8 mouse cellular contexts compared by ENCODE assay signal in genomic region chr1:178320723-178321590, GRCm38 (mm10). TPM values are rescaled to one million over a fixed set of nuclear protein-coding genes. Genes with fewer than 3 reads are reported as not detected.
A peak's percentile ranks its signal among the peaks of the same experiment; 100 is the strongest.
DNase-seq lines count a peak whose midpoint lies in the region; ATAC-seq and TF ChIP-seq lines count a peak whose summit lies in the region.

No protein-coding gene starts in this region.

- no peaks in the 10 kb centered on the region for H3K9me3 ChIP-seq in heart, embryonic 11.5 days (replicated peaks; ENCODE audit: control insufficient read depth, low read length)
- no peaks in the 10 kb centered on the region for H3K9me3 ChIP-seq in heart, postnatal 0 days (replicated peaks; ENCODE audit: control insufficient read depth, low read length)
- no peaks in the 10 kb centered on the region for H3K9me3 ChIP-seq in midbrain, embryonic 11.5 days (ENCODE audit: control insufficient read depth, low read length)

- 0 out of 2 replicates have a peak, but pooled peaks cover 10% of the 10 kb centered on the region for H3K4me1 ChIP-seq in heart, embryonic 11.5 days (ENCODE audit: control insufficient read depth, insufficient read depth, low read length)
- peaks cover 16% of the 10 kb centered on the region for H3K4me1 ChIP-seq in heart, postnatal 0 days (ENCODE audit: control insufficient read depth, insufficient read depth)
- H3K4me1 ChIP-seq in midbrain, embryonic 11.5 days (ENCODE audit: control insufficient read depth, insufficient read depth, low read length): peaks cover 18% of the 10 kb centered on the region

- peak overlapping the region; percentile 100 for H3K27ac ChIP-seq in heart, embryonic 11.5 days (ENCODE audit: low read depth, low read length)
- peak overlapping the region; percentile 97 for H3K27ac ChIP-seq in heart, postnatal 0 days (ENCODE audit: low read depth)
- H3K27ac ChIP-seq in midbrain, embryonic 11.5 days (ENCODE audit: low read depth, low read length): 0 out of 2 replicates have a peak overlapping the region, but pooled peaks have one; percentile 12

- H3K27me3 ChIP-seq in heart, embryonic 11.5 days (ENCODE audit: control insufficient read depth, insufficient read depth, low read length): no peaks in the 10 kb centered on the region
- no peaks in the 10 kb centered on the region for H3K27me3 ChIP-seq in heart, postnatal 0 days (ENCODE audit: control insufficient read depth, insufficient read depth, low read length)
- no peaks in the 10 kb centered on the region for H3K27me3 ChIP-seq in midbrain, embryonic 11.5 days (ENCODE audit: control insufficient read depth, insufficient read depth, low read length)

- no peak for TF ChIP-seq CTCF in heart, postnatal 0 days (IDR thresholded peaks at IDR 0.05; ENCODE audit: low read depth)

- whole genome bisulfite sequencing in heart, embryonic 11.5 days (ENCODE audit: insufficient replicate concordance): 46% methylated on average over 5 of the region's 5 CpGs
- WGBS in heart, postnatal 0 days: 26% methylated on average over 5 of the region's 5 CpGs
- 57% methylated on average over 5 of the region's 5 CpGs for WGBS in midbrain, embryonic 11.5 days

- no peak for DNase-seq in heart, adult 9 months (ENCODE audit: low spot score in 2 of 2)
- peak; percentile 21 for DNase-seq in T-cell, adult 2 months (ENCODE audit: low spot score)
- DNase-seq in heart, postnatal 0 days (ENCODE audit: low spot score): peak; percentile 37
- no peak for DNase-seq in midbrain, embryonic 11.5 days (ENCODE audit: low spot score, missing footprints)
- no peak for DNase-seq in right cerebral cortex, postnatal 25 days
- no peak for DNase-seq in frontal cortex, postnatal 10 days (ENCODE audit: low spot score in 2 of 2)
- no peak for DNase-seq in left cerebral cortex, adult 9 months (ENCODE audit: low spot score in 2 of 2)

- TF ChIP-seq EP300 in heart, postnatal 0 days (IDR thresholded peaks at IDR 0.05; ENCODE audit: low read depth): no peak

- peaks cover 18% of the 10 kb centered on the region for H3K36me3 ChIP-seq in heart, embryonic 11.5 days (ENCODE audit: control insufficient read depth, insufficient read depth, low read length)
- H3K36me3 ChIP-seq in heart, postnatal 0 days (replicated peaks; ENCODE audit: control insufficient read depth, insufficient read depth, low read length): peaks cover 44% of the 10 kb centered on the region
- peaks cover 15% of the 10 kb centered on the region; the same call in 1 of the 2 replicates for H3K36me3 ChIP-seq in midbrain, embryonic 11.5 days (ENCODE audit: control insufficient read depth, insufficient read depth, low read length)

- peak overlapping the region; percentile 96; the same call in 1 of the 2 replicates for H3K9ac ChIP-seq in heart, embryonic 11.5 days (ENCODE audit: low read depth, low read length)
- H3K9ac ChIP-seq in heart, postnatal 0 days (replicated peaks; ENCODE audit: low read depth, low read length): peak overlapping the region; percentile 84
- H3K9ac ChIP-seq in midbrain, embryonic 11.5 days (ENCODE audit: low read length): peak overlapping the region; percentile 98; the same call in 1 of the 2 replicates

- ATAC-seq in heart, embryonic 11.5 days (replicated peaks; ENCODE audit: insufficient number of reproducible peaks, low FRiP score, low TSS enrichment): no peak
- no peak for ATAC-seq in heart, postnatal 0 days (ENCODE audit: insufficient read depth, low read depth)
- ATAC-seq in midbrain, embryonic 11.5 days (ENCODE audit: low FRiP score): no peak

- peak overlapping the region; percentile 74 for H3K4me2 ChIP-seq in heart, embryonic 11.5 days
- H3K4me2 ChIP-seq in heart, postnatal 0 days (ENCODE audit: low read depth, low read length): peak overlapping the region; percentile 73
- peak overlapping the region; percentile 87 for H3K4me2 ChIP-seq in midbrain, embryonic 11.5 days

- H3K4me3 ChIP-seq in heart, embryonic 11.5 days (ENCODE audit: low read depth, low read length): peak overlapping the region; percentile 59
- peak overlapping the region; percentile 71 for H3K4me3 ChIP-seq in heart, postnatal 0 days (ENCODE audit: low read depth, low read length)
- peak overlapping the region; percentile 49 for H3K4me3 ChIP-seq in midbrain, embryonic 11.5 days (ENCODE audit: low read depth, low read length)

RNA-seq across cellular contexts. Expression of gene Cox20, which starts 2.0 kb away (rescaled TPM):
- 174 and 178 TPM in 2 replicates for polyA plus RNA-seq in heart, embryonic 11.5 days (2014; fragmentation: Nextera tagmentation; extraction: Ambion mirVana)
- 160 and 268 TPM in 2 replicates for total RNA-seq in heart, postnatal 0 days (2014; rRNA removed; ENCODE audit: low replicate concordance)
- 519 and 555 TPM in 2 replicates for polyA plus RNA-seq in heart, postnatal 0 days (2015; fragmentation: Nextera tagmentation; extraction: Ambion mirVana)
- polyA plus RNA-seq in midbrain, embryonic 11.5 days (2014; fragmentation: Nextera tagmentation; extraction: Ambion mirVana): 123 and 126 TPM in 2 replicates

RNA-seq across cellular contexts. Expression of gene Hnrnpu, which starts 16.6 kb away (rescaled TPM):
- 379 and 381 TPM in 2 replicates for polyA plus RNA-seq in heart, embryonic 11.5 days (2014; fragmentation: Nextera tagmentation; extraction: Ambion mirVana)
- 62.2 and 85.6 TPM in 2 replicates for total RNA-seq in heart, postnatal 0 days (2014; rRNA removed; ENCODE audit: low replicate concordance)
- 107 and 109 TPM in 2 replicates for polyA plus RNA-seq in heart, postnatal 0 days (2015; fragmentation: Nextera tagmentation; extraction: Ambion mirVana)
- 899 and 946 TPM in 2 replicates for polyA plus RNA-seq in midbrain, embryonic 11.5 days (2014; fragmentation: Nextera tagmentation; extraction: Ambion mirVana)

Comparison
In these comparisons a context has a peak if more than half of its experiments do, and no peak if none do; other contexts are left out.
1. DNase-seq: peak in T-cell, adult 2 months (single experiment) and heart, postnatal 0 days (single experiment); none in heart, adult 9 months (0 of 2), midbrain, embryonic 11.5 days (single experiment), right cerebral cortex, postnatal 25 days (single experiment), frontal cortex, postnatal 10 days (0 of 2) and left cerebral cortex, adult 9 months (0 of 2).
2. H3K27ac ChIP-seq: peak in every context shown above with its lines; median percentile 100 in heart, embryonic 11.5 days; 97 in heart, postnatal 0 days; 12 in midbrain, embryonic 11.5 days.
3. Peak in every context shown above with its lines, with median percentiles within 50 percentile points of each other: H3K4me2 ChIP-seq, H3K4me3 ChIP-seq and H3K9ac ChIP-seq.